Mouse (Mus musculus): ENCODE measurements around the gene Gm37240. TPM values are rescaled to one million over a fixed set of nuclear protein-coding genes. Genes with fewer than 3 reads are reported as not detected.
A peak's percentile ranks its signal among the peaks of the same experiment; 100 is the strongest.

Gene Gm37240
- polyA plus RNA-seq, 1 experiment: 0.77 TPM

- WGBS: 91% methylated on average over 3 of the region's 3 CpGs
- DNase-seq: no peak
- TF ChIP-seq CTCF (IDR thresholded peaks at IDR 0.05; ENCODE audit: borderline replicate concordance, insufficient read depth, low read depth, low read length) (no peak), POLR2A (IDR thresholded peaks at IDR 0.05; ENCODE audit: borderline replicate concordance, insufficient read depth, low read length) (no peak)
- Histone ChIP-seq H3K27ac (ENCODE audit: insufficient read depth, low read length) (no peak overlapping the region), H3K4me3 (replicated peaks; ENCODE audit: insufficient read depth, low read depth, low read length) (no peak overlapping the region), H3K27me3 (ENCODE audit: control insufficient read depth, insufficient read depth, low read length) (no peaks in the 10 kb centered on the region), H3K4me1 (ENCODE audit: control insufficient read depth, insufficient read depth, low read length) (peaks cover 2% of the 10 kb centered on the region; the same call in 1 of the 2 replicates)
Measured at GRCm38 (mm10) chr3:85455453-85455852, 431.9 kb downstream of the Gm37240 start.

- DNase-seq: no peak
- H3K27ac ChIP-seq (ENCODE audit: insufficient read depth, low read length): no peak overlapping the region
- no peaks in the 10 kb centered on the region for H3K27me3 ChIP-seq (ENCODE audit: control insufficient read depth, insufficient read depth, low read length)
- peaks cover 11% of the 10 kb centered on the region for H3K4me1 ChIP-seq (ENCODE audit: control insufficient read depth, insufficient read depth, low read length)
- no peak overlapping the region for H3K4me3 ChIP-seq (replicated peaks; ENCODE audit: insufficient read depth, low read depth, low read length)
- TF ChIP-seq CTCF (IDR thresholded peaks at IDR 0.05; ENCODE audit: borderline replicate concordance, insufficient read depth, low read depth, low read length) (no peak), POLR2A (IDR thresholded peaks at IDR 0.05; ENCODE audit: borderline replicate concordance, insufficient read depth, low read length) (no peak)
- 67% methylated on average over 6 of the region's 6 CpGs for WGBS
Measured at GRCm38 (mm10) chr3:85454001-85454400, 433.3 kb downstream of the Gm37240 start.

DNA sequence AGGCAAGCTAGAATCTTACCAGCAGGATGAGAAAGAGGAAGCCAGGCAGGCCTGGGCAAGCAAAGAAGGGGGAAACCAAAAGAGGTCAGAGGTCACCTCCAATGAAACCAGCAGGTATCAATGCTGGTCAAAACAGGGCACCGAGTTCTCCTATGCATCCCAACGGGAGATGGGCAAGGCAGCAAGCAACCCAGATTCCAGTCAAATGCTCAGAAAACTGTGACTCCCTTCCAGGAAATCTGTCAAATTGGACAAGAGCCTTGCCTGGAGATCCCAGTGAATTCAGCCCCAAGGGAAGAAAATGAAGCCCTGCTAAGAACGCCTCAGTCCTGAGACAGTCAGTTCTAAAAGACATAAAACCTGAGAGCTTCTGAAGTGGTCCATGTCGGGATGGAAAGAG lies 437.9 kb downstream of the Gm37240 start:
- WGBS: 17% methylated on average over 4 of the region's 4 CpGs
- peak overlapping the region; percentile 39; the same call in 1 of the 2 replicates for H3K27ac ChIP-seq (ENCODE audit: insufficient read depth, low read length)
- peaks cover 19% of the 10 kb centered on the region for H3K4me1 ChIP-seq (ENCODE audit: control insufficient read depth, insufficient read depth, low read length)
- DNase-seq: peak; percentile 61 to 81
- TF ChIP-seq POLR2A (IDR thresholded peaks at IDR 0.05; ENCODE audit: borderline replicate concordance, insufficient read depth, low read length) (no peak), CTCF (IDR thresholded peaks at IDR 0.05; ENCODE audit: borderline replicate concordance, insufficient read depth, low read depth, low read length) (no peak)
- H3K27me3 ChIP-seq (ENCODE audit: control insufficient read depth, insufficient read depth, low read length): no peaks in the 10 kb centered on the region
- no peak overlapping the region for H3K4me3 ChIP-seq (replicated peaks; ENCODE audit: insufficient read depth, low read depth, low read length)

- H3K4me1 ChIP-seq (ENCODE audit: control insufficient read depth, insufficient read depth, low read length): peaks cover 4% of the 10 kb centered on the region
- WGBS: 63% methylated on average over 5 of the region's 5 CpGs
- no peak overlapping the region for H3K4me3 ChIP-seq (replicated peaks; ENCODE audit: insufficient read depth, low read depth, low read length)
- no peaks in the 10 kb centered on the region for H3K27me3 ChIP-seq (ENCODE audit: control insufficient read depth, insufficient read depth, low read length)
- TF ChIP-seq CTCF (IDR thresholded peaks at IDR 0.05; ENCODE audit: borderline replicate concordance, insufficient read depth, low read depth, low read length) (no peak), POLR2A (IDR thresholded peaks at IDR 0.05; ENCODE audit: borderline replicate concordance, insufficient read depth, low read length) (no peak)
- no peak for DNase-seq
- H3K27ac ChIP-seq (ENCODE audit: insufficient read depth, low read length): no peak overlapping the region
Measured at GRCm38 (mm10) chr3:85442781-85443180, 444.5 kb downstream of the Gm37240 start.

GRCm38 (mm10) chr3:85442261-85442660 lies 445.1 kb downstream of the Gm37240 start:
- TF ChIP-seq POLR2A (IDR thresholded peaks at IDR 0.05; ENCODE audit: borderline replicate concordance, insufficient read depth, low read length): no peak
- no peak for TF ChIP-seq CTCF (IDR thresholded peaks at IDR 0.05; ENCODE audit: borderline replicate concordance, insufficient read depth, low read depth, low read length)
- no peaks in the 10 kb centered on the region for H3K27me3 ChIP-seq (ENCODE audit: control insufficient read depth, insufficient read depth, low read length)
- peaks cover 4% of the 10 kb centered on the region for H3K4me1 ChIP-seq (ENCODE audit: control insufficient read depth, insufficient read depth, low read length)
- no peak overlapping the region for H3K27ac ChIP-seq (ENCODE audit: insufficient read depth, low read length)
- no peak overlapping the region for H3K4me3 ChIP-seq (replicated peaks; ENCODE audit: insufficient read depth, low read depth, low read length)
- WGBS: 91% methylated on average over 8 of the region's 8 CpGs
- no peak for DNase-seq

DNA sequence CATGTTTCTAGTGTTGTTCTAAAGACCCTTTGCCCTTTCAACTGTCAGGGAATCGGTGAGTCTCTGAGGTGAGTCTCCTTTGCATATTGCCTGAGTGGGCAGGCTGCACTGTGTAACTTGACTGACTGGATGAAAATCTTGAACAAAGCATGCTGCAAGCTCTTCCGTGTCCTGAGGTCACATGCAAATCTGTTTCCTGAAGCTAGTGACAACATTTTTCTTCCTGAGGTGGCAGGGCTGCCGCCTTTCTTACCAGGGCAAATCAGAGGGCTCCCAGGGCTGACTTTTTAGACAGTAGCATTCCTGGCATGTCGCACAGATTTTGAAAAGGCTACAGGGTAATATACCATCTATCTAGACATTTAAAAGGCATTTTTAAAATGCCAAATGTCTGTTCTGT lies 451.9 kb downstream of the Gm37240 start:
- 85% methylated on average over 4 of the region's 4 CpGs for WGBS
- no peak for DNase-seq
- Histone ChIP-seq H3K27ac (ENCODE audit: insufficient read depth, low read length) (no peak overlapping the region), H3K27me3 (ENCODE audit: control insufficient read depth, insufficient read depth, low read length) (no peaks in the 10 kb centered on the region), H3K4me3 (replicated peaks; ENCODE audit: insufficient read depth, low read depth, low read length) (no peak overlapping the region), H3K4me1 (ENCODE audit: control insufficient read depth, insufficient read depth, low read length) (no peaks in the 10 kb centered on the region; the same call in 1 of the 2 replicates)
- TF ChIP-seq CTCF (IDR thresholded peaks at IDR 0.05; ENCODE audit: borderline replicate concordance, insufficient read depth, low read depth, low read length): no peak
- no peak for TF ChIP-seq POLR2A (IDR thresholded peaks at IDR 0.05; ENCODE audit: borderline replicate concordance, insufficient read depth, low read length)

GRCm38 (mm10) chr3:85431208-85431607 lies 456.1 kb downstream of the Gm37240 start:
- Histone ChIP-seq H3K27ac (ENCODE audit: insufficient read depth, low read length) (no peak overlapping the region), H3K4me3 (replicated peaks; ENCODE audit: insufficient read depth, low read depth, low read length) (no peak overlapping the region)
- DNase-seq: no peak

GRCm38 (mm10) chr3:85423376-85423997 lies 463.8 kb downstream of the Gm37240 start:
- no peak for DNase-seq
- H3K4me1 ChIP-seq (ENCODE audit: control insufficient read depth, insufficient read depth, low read length): no peaks in the 10 kb centered on the region
- TF ChIP-seq CTCF (IDR thresholded peaks at IDR 0.05; ENCODE audit: borderline replicate concordance, insufficient read depth, low read depth, low read length) (no peak), POLR2A (IDR thresholded peaks at IDR 0.05; ENCODE audit: borderline replicate concordance, insufficient read depth, low read length) (no peak)
- WGBS: 84% methylated on average over 5 of the region's 5 CpGs
- H3K4me3 ChIP-seq (replicated peaks; ENCODE audit: insufficient read depth, low read depth, low read length): no peak overlapping the region
- H3K27me3 ChIP-seq (ENCODE audit: control insufficient read depth, insufficient read depth, low read length): no peaks in the 10 kb centered on the region
- H3K27ac ChIP-seq (ENCODE audit: insufficient read depth, low read length): no peak overlapping the region

More at GRCm38 (mm10) chr3:85431208-85431607, 456.1 kb downstream of the Gm37240 start:
- TF ChIP-seq POLR2A (IDR thresholded peaks at IDR 0.05; ENCODE audit: borderline replicate concordance, insufficient read depth, low read length) (no peak), CTCF (IDR thresholded peaks at IDR 0.05; ENCODE audit: borderline replicate concordance, insufficient read depth, low read depth, low read length) (no peak)
- WGBS: 94% methylated on average over 4 of the region's 4 CpGs
- Histone ChIP-seq H3K27me3 (ENCODE audit: control insufficient read depth, insufficient read depth, low read length) (no peaks in the 10 kb centered on the region), H3K4me1 (ENCODE audit: control insufficient read depth, insufficient read depth, low read length) (no peaks in the 10 kb centered on the region)
